In genomic region chr13:34504879-34505278, GRCm38 (mm10) we compare ENCODE assay signal across 26 mouse cellular contexts.
"Had no signal": no experiment of that assay in that cellular context is flagged by ENCODE, and none has a peak within 500 bp of the region (broad histone marks: within the 10 kb centered on the region; RNA-seq: fewer than 3 reads in every experiment).

No protein-coding gene starts in this region.

- H3K4me3 ChIP-seq: gastrocnemius, adult 2 months; heart, embryonic 10.5 days; heart, embryonic 12.5 days; hindbrain, embryonic 13.5 days; hindbrain, embryonic 15.5 days; layer of hippocampus, adult 2 months; left cerebral cortex, adult 2 months; limb, embryonic 10.5 days; limb, embryonic 12.5 days; liver, embryonic 13.5 days; liver, embryonic 15.5 days had no signal

- ATAC-seq: hindbrain, postnatal 0 days; intestine, embryonic 16.5 days had no signal

- H3K36me3 ChIP-seq: heart, embryonic 10.5 days; heart, embryonic 12.5 days; hindbrain, embryonic 13.5 days; hindbrain, embryonic 15.5 days; limb, embryonic 10.5 days; limb, embryonic 12.5 days; liver, embryonic 13.5 days; liver, embryonic 15.5 days had no signal

- H3K27me3 ChIP-seq: heart, embryonic 12.5 days; hindbrain, embryonic 13.5 days; hindbrain, embryonic 15.5 days; limb, embryonic 12.5 days; liver, embryonic 13.5 days; liver, embryonic 15.5 days had no signal

- DNase-seq: gastrocnemius, adult 2 months; gastrocnemius, postnatal 10 days; gastrocnemius, postnatal 25 days; heart, adult 18-20 months; heart, postnatal 10 days; heart, postnatal 4 days; kidney, adult 11 months; kidney, adult 2 months; kidney, adult 9 months; kidney, postnatal 10 days; kidney, postnatal 25 days; kidney, postnatal 4 days; liver; liver, embryonic 13.5 days had no signal

- H3K4me2 ChIP-seq: heart, embryonic 12.5 days; hindbrain, embryonic 13.5 days; hindbrain, embryonic 15.5 days; limb, embryonic 12.5 days; liver, embryonic 11.5 days; liver, embryonic 13.5 days; liver, embryonic 15.5 days had no signal
